11 mouse cellular contexts compared by ENCODE assay signal in genomic region chr19:53710861-53711260, GRCm38 (mm10). TPM values are rescaled to one million over a fixed set of nuclear protein-coding genes. Genes with fewer than 3 reads are reported as not detected.
DNase-seq lines count a peak whose midpoint lies in the region; ATAC-seq and TF ChIP-seq lines count a peak whose summit lies in the region.
"Had no signal": no experiment of that assay in that cellular context is flagged by ENCODE, and none has a peak within 500 bp of the region (broad histone marks: within the 10 kb centered on the region; RNA-seq: fewer than 3 reads in every experiment).

No protein-coding gene starts in this region.

- no peaks in the 10 kb centered on the region for H3K79me2 ChIP-seq in heart, adult 2 months (replicated peaks; ENCODE audit: control insufficient read depth, insufficient read depth, low read length)

- DNase-seq in heart, adult 2 months = peak in 1 of 2 experiments; percentile 54
- DNase-seq in heart, postnatal 36 days = no peak
- DNase-seq in MN1 (ENCODE audit: low spot score) = peak; percentile 92
- DNase-seq in layer of hippocampus, adult 9-11 months = peak; percentile 28
- DNase-seq in retina, postnatal 1 day = no peak
- no peak for DNase-seq in left cerebral cortex, postnatal 14 days (ENCODE audit: low spot score in 2 of 2)
- DNase-seq: cerebellum, adult 8-10 months had no signal

- H3K27me3 ChIP-seq in heart, adult 2 months (ENCODE audit: control insufficient read depth, insufficient read depth, low read length) = no peaks in the 10 kb centered on the region
- H3K27me3 ChIP-seq in heart, embryonic 12.5 days (replicated peaks) = no peaks in the 10 kb centered on the region
- no peaks in the 10 kb centered on the region for H3K27me3 ChIP-seq in forebrain, embryonic 15.5 days

- intact Hi-C loops in heart, adult 2 months (cut with DNase I) = loop anchor here (5.0 kb wide), 1 partner anchor 34 kb away; the partner anchor contains the start of gene Rbm20
- intact Hi-C loops in heart, postnatal 36 days (cut with DNase I) = no loop called here
- intact Hi-C loops in left cerebral cortex, postnatal 14 days (cut with DNase I) = no loop called here

- H3K36me3 ChIP-seq in heart, adult 2 months (ENCODE audit: control insufficient read depth, insufficient read depth, low read length) = peaks cover 17% of the 10 kb centered on the region
- no peaks in the 10 kb centered on the region for H3K36me3 ChIP-seq in heart, embryonic 12.5 days
- no peaks in the 10 kb centered on the region for H3K36me3 ChIP-seq in forebrain, embryonic 15.5 days

- no peak for TF ChIP-seq CTCF in heart, adult 2 months (IDR thresholded peaks at IDR 0.05)

- H3K27ac ChIP-seq in heart, adult 2 months = peak overlapping the region; percentile 80
- peak overlapping the region; percentile 91 for H3K27ac ChIP-seq in heart, embryonic 12.5 days (ENCODE audit: poor library complexity, severe bottlenecking)
- no peak overlapping the region for H3K27ac ChIP-seq in forebrain, embryonic 15.5 days (replicated peaks)
- H3K27ac ChIP-seq: liver, embryonic 14.5 days had no signal

- TF ChIP-seq POLR2A in heart, adult 2 months (IDR thresholded peaks at IDR 0.05; ENCODE audit: insufficient read depth, low read depth, low read length) = no peak

- WGBS in heart, adult 2 months = 27% methylated on average over 4 of the region's 4 CpGs
- WGBS in heart, embryonic 12.5 days = 20% methylated on average over 4 of the region's 4 CpGs
- WGBS in forebrain, embryonic 15.5 days = 63% methylated on average over 4 of the region's 4 CpGs

- H3K9me3 ChIP-seq in heart, embryonic 12.5 days (replicated peaks) = no peaks in the 10 kb centered on the region
- 0 out of 2 replicates have a peak, but pooled peaks cover 7% of the 10 kb centered on the region for H3K9me3 ChIP-seq in forebrain, embryonic 15.5 days

- 0 out of 2 replicates have a peak overlapping the region, but pooled peaks have one; percentile 4 for H3K9ac ChIP-seq in heart, adult 2 months (ENCODE audit: low read depth, low read length)
- peak overlapping the region; percentile 56; the same call in 1 of the 2 replicates for H3K9ac ChIP-seq in heart, embryonic 12.5 days
- H3K9ac ChIP-seq in forebrain, embryonic 15.5 days (replicated peaks) = no peak overlapping the region
- H3K9ac ChIP-seq: liver, embryonic 14.5 days had no signal

- TF ChIP-seq EP300 in heart, adult 2 months (IDR thresholded peaks at IDR 0.05; ENCODE audit: insufficient read depth, low read depth, low read length) = peak; percentile 77

- H3K4me3 ChIP-seq in heart, adult 2 months = no peak overlapping the region
- no peak overlapping the region for H3K4me3 ChIP-seq in heart, embryonic 12.5 days
- H3K4me3 ChIP-seq in forebrain, embryonic 15.5 days = no peak overlapping the region

- H3K4me2 ChIP-seq in heart, embryonic 12.5 days = peak overlapping the region; percentile 41
- no peak overlapping the region for H3K4me2 ChIP-seq in forebrain, embryonic 15.5 days (replicated peaks)

- H3K4me1 ChIP-seq in heart, adult 2 months (ENCODE audit: control insufficient read depth, insufficient read depth, low read length) = peaks cover 10% of the 10 kb centered on the region
- H3K4me1 ChIP-seq in heart, embryonic 12.5 days (replicated peaks) = peaks cover 72% of the 10 kb centered on the region
- no peaks in the 10 kb centered on the region for H3K4me1 ChIP-seq in forebrain, embryonic 15.5 days

- peak; percentile 66 for ATAC-seq in heart, embryonic 12.5 days (ENCODE audit: insufficient number of reproducible peaks, low FRiP score)
- no peak for ATAC-seq in forebrain, embryonic 15.5 days (replicated peaks)
- ATAC-seq: intestine, embryonic 16.5 days had no signal

RNA-seq across cellular contexts. Expression of gene Rbm20, which starts 33.8 kb away (rescaled TPM):
- 100 to 1,000 TPM; 194 to 231 TPM for total RNA-seq in heart, adult 2 months (2021)
- polyA plus RNA-seq in heart, adult 2 months (2012; rRNA removed) = 143 and 161 TPM in 2 replicates
- 100 to 1,000 TPM; 216 to 224 TPM for total RNA-seq in heart, postnatal 36 days (2021)
- polyA plus RNA-seq in heart, embryonic 12.5 days (2016; fragmentation: Nextera tagmentation; extraction: Ambion mirVana) = 51.8 and 54.0 TPM in 2 replicates
- polyA plus RNA-seq in forebrain, embryonic 15.5 days (2015; fragmentation: Nextera tagmentation; extraction: Ambion mirVana) = 4.9 and 6.1 TPM in 2 replicates
- total RNA-seq in left cerebral cortex, postnatal 14 days (2021) = 1 to 10 TPM; 2.9 to 3.8 TPM

Comparison
In these comparisons a context has a peak if more than half of its experiments do, and no peak if none do; other contexts are left out.
1. DNase-seq: peak in MN1 (single experiment) and layer of hippocampus, adult 9-11 months (single experiment); none in heart, postnatal 36 days (0 of 2), retina, postnatal 1 day (single experiment) and left cerebral cortex, postnatal 14 days (0 of 2).
2. RNA of gene Rbm20, which starts 33.8 kb away (total RNA-seq): 194 to 231 TPM in heart, adult 2 months and 216 to 224 TPM in heart, postnatal 36 days; 2.9 to 3.8 TPM in left cerebral cortex, postnatal 14 days; every median in the first group is over 10 times any median in the second.